Mouse (Mus musculus) heart, adult 2 months (tissue): Measurements from ENCODE around the gene Sesn1. TPM values are rescaled to one million over a fixed set of nuclear protein-coding genes. Genes with fewer than 3 reads are reported as not detected.

ENCODE experiments used
- DNase-seq, 2 experiments: peaks; one replicate each; pipeline ENCODE4 v3.0.0; 2021
- H3K27ac ChIP-seq: fragments of 200-600 bp; 2 replicates; pipeline ENCODE4 v1.8.1; 2022
- H3K27me3 ChIP-seq: fragments of 200-500 bp; 2 replicates; pipeline ENCODE4 v1.6.1; 2012; ENCODE audit warnings: mild to moderate bottlenecking, low read length, inconsistent platforms, mixed read lengths; ENCODE audit not compliant: control insufficient read depth, insufficient read depth
- H3K36me3 ChIP-seq: fragments of 200-500 bp; 2 replicates; pipeline ENCODE4 v1.6.1; 2012; ENCODE audit warnings: low read length, inconsistent platforms; ENCODE audit not compliant: control insufficient read depth, insufficient read depth
- H3K4me1 ChIP-seq: fragments of 200-500 bp; 2 replicates; pipeline ENCODE4 v1.6.1; 2011; ENCODE audit warnings: low read length; ENCODE audit not compliant: control insufficient read depth, insufficient read depth
- H3K4me3 ChIP-seq: fragments of 200-600 bp; 2 replicates; pipeline ENCODE4 v1.8.1; 2022
- H3K79me2 ChIP-seq: fragments of 200-500 bp; replicated peaks from 2 replicates; pipeline ENCODE4 v1.6.1; 2012; ENCODE audit warnings: mild to moderate bottlenecking, inconsistent platforms, low read length, moderate library complexity, mixed read lengths; ENCODE audit not compliant: control insufficient read depth, insufficient read depth
- H3K9ac ChIP-seq: fragments of 200-500 bp; 2 replicates; pipeline ENCODE4 v1.6.1; 2012; ENCODE audit warnings: low read depth, mild to moderate bottlenecking, control low read depth, inconsistent platforms, low read length, mixed read lengths
- CTCF ChIP-seq: fragments of 200-600 bp; IDR thresholded peaks from 2 replicates; pipeline ENCODE4 v1.8.1; 2022; ENCODE audit warnings: antibody characterized with exemption, mild to moderate bottlenecking, moderate library complexity
- EP300 ChIP-seq: fragments of 200-500 bp; IDR thresholded peaks from 2 replicates; pipeline ENCODE4 v1.6.1; 2011; ENCODE audit warnings: low read depth, low read length, control low read depth; ENCODE audit not compliant: insufficient read depth
- POLR2A ChIP-seq: fragments of 200-500 bp; IDR thresholded peaks from 2 replicates; pipeline ENCODE4 v1.6.1; 2011; ENCODE audit warnings: mild to moderate bottlenecking, low read depth, low read length, control low read depth; ENCODE audit not compliant: insufficient read depth
- WGBS: fragments of 180-500 bp; shearing (Covaris S2); methylation state at CpG from one replicate; pipeline ENCODE4 v1.1.7; 2018; 5-methylcytosine and 5-hydroxymethylcytosine counted together
- intact Hi-C: fragments of 180-260 bp; cut with DNase I; formaldehyde crosslinking; loops from one replicate; pipeline ENCODE4 v1.15.1; 2025
- polyA plus RNA-seq: library from polyadenylated mRNA; depleted of rRNA; stranded (reverse); fragments of >200 nt; gene quantifications from 2 replicates; pipeline ENCODE4 v1.2.3, GENCODE M21; 2012
- total RNA-seq, 2 experiments: library from RNA; stranded (reverse); gene quantifications; 2 replicates each; pipeline ENCODE4 v1.2.3; 2021

The Sesn1 gene
- total and polyA plus RNA-seq, 3 experiments = 47.8 to 121 (median 120) TPM

- Histone ChIP-seq H3K4me1 (peaks cover 11% of the 10 kb centered on the region), H3K36me3 (peaks cover 4% of the 10 kb centered on the region), H3K9ac (no peak overlapping the region), H3K27me3 (no peaks in the 10 kb centered on the region), H3K27ac (peak overlapping the region; percentile 48), H3K79me2 (peaks cover 7% of the 10 kb centered on the region), H3K4me3 (no peak overlapping the region)
- intact Hi-C loops = no loop called here
- WGBS = 67% methylated on average over 10 of the region's 10 CpGs
- TF ChIP-seq EP300 (no peak), POLR2A (no peak), CTCF (no peak)
- DNase-seq = peak in 1 of 2 experiments; percentile 32
Measured at GRCm38 (mm10) chr10:41825041-41825440, 15.3 kb downstream of the Sesn1 start.

GRCm38 (mm10) chr10:41825996-41826395 is 16.3 kb downstream of the Sesn1 start:
- Histone ChIP-seq H3K4me1 (peaks cover 11% of the 10 kb centered on the region), H3K79me2 (peaks cover 7% of the 10 kb centered on the region), H3K4me3 (no peak overlapping the region), H3K36me3 (peaks cover 6% of the 10 kb centered on the region), H3K27me3 (no peaks in the 10 kb centered on the region), H3K27ac (no peak overlapping the region), H3K9ac (no peak overlapping the region)
- WGBS = 83% methylated on average over 4 of the region's 4 CpGs
- intact Hi-C loops = no loop called here
- DNase-seq = no peak
- no peak for TF ChIP-seq EP300
- no peak for TF ChIP-seq POLR2A
- no peak for TF ChIP-seq CTCF

- intact Hi-C loops = no loop called here
- H3K4me3 ChIP-seq = no peak overlapping the region
- peaks cover 6% of the 10 kb centered on the region for H3K36me3 ChIP-seq
- peaks cover 5% of the 10 kb centered on the region for H3K79me2 ChIP-seq
- H3K4me1 ChIP-seq = peaks cover 10% of the 10 kb centered on the region
- no peak for DNase-seq
- H3K27ac ChIP-seq = no peak overlapping the region
- no peaks in the 10 kb centered on the region for H3K27me3 ChIP-seq
- TF ChIP-seq CTCF (peak; percentile 12; the same call in 1 of the 2 replicates), POLR2A (no peak), EP300 (no peak)
- no peak overlapping the region for H3K9ac ChIP-seq
- WGBS = 67% methylated on average over 6 of the region's 6 CpGs
Measured at GRCm38 (mm10) chr10:41826526-41827116, 16.9 kb downstream of the Sesn1 start.

- peaks cover 3% of the 10 kb centered on the region for H3K36me3 ChIP-seq
- H3K9ac ChIP-seq = no peak overlapping the region
- H3K79me2 ChIP-seq = peaks cover 5% of the 10 kb centered on the region
- H3K4me3 ChIP-seq = no peak overlapping the region
- H3K27me3 ChIP-seq = no peaks in the 10 kb centered on the region
- 86% methylated on average over 4 of the region's 4 CpGs for WGBS
- peak overlapping the region; percentile 1; the same call in 1 of the 2 replicates for H3K27ac ChIP-seq
- TF ChIP-seq EP300 (no peak), POLR2A (no peak), CTCF (no peak)
- peaks cover 14% of the 10 kb centered on the region for H3K4me1 ChIP-seq
- no peak for DNase-seq
- intact Hi-C loops = no loop called here
Measured at GRCm38 (mm10) chr10:41827784-41828183, 18.0 kb downstream of the Sesn1 start.

- Histone ChIP-seq H3K79me2 (peaks cover 7% of the 10 kb centered on the region), H3K27me3 (no peaks in the 10 kb centered on the region), H3K27ac (no peak overlapping the region; the same call in 1 of the 2 replicates), H3K36me3 (peaks cover 8% of the 10 kb centered on the region), H3K4me3 (no peak overlapping the region), H3K4me1 (peaks cover 15% of the 10 kb centered on the region), H3K9ac (no peak overlapping the region)
- 86% methylated on average over 5 of the region's 5 CpGs for whole genome bisulfite sequencing
- no peak for DNase-seq
- TF ChIP-seq CTCF = no peak
- no peak for TF ChIP-seq POLR2A
- no peak for TF ChIP-seq EP300
- intact Hi-C loops = no loop called here
Measured at GRCm38 (mm10) chr10:41829191-41829590, 19.5 kb downstream of the Sesn1 start.

- H3K4me3 ChIP-seq = no peak overlapping the region
- intact Hi-C loops = loop anchor here (2.0 to 5.0 kb wide), 5 partner anchors 59 to 465 kb away; no protein-coding TSS in a partner anchor
- WGBS = 88% methylated on average over 2 of the region's 2 CpGs
- peaks cover 8% of the 10 kb centered on the region for H3K36me3 ChIP-seq
- TF ChIP-seq CTCF = no peak
- no peak for TF ChIP-seq EP300
- no peak for TF ChIP-seq POLR2A
- DNase-seq = no peak
- peaks cover 17% of the 10 kb centered on the region for H3K4me1 ChIP-seq
- no peaks in the 10 kb centered on the region for H3K27me3 ChIP-seq
- peaks cover 7% of the 10 kb centered on the region for H3K79me2 ChIP-seq
- no peak overlapping the region for H3K9ac ChIP-seq
- H3K27ac ChIP-seq = peak overlapping the region; percentile 57
Measured at GRCm38 (mm10) chr10:41829980-41830379, 20.2 kb downstream of the Sesn1 start.
